Mouse (Mus musculus): Measurements from ENCODE around the gene Traf3. TPM values are rescaled to one million over a fixed set of nuclear protein-coding genes. Genes with fewer than 3 reads are reported as not detected.

Gene Traf3
- total RNA-seq, 1 experiment from 2014 or later = 32.4 TPM

DNA sequence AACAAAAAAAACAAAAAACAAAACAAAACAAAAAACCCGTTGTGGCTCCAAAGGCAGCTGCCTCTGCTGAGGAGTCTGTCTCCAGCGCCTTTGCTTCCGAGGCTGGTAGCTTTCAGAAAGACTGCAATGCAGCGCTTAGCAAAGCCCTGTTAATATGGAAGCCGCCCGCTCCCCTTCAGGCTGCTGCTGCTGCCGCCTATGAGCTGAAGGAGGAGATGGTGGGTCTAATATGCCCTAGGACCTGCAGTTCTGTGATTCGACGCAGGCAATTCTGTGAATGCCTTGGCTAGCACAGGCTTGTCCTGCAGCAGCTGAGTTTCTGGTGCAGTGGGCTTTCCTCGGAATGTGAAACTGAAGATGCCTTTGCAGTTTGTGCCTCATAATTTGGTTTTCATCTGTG is 36.9 kb downstream of the Traf3 start:
- no peak for DNase-seq

DNA sequence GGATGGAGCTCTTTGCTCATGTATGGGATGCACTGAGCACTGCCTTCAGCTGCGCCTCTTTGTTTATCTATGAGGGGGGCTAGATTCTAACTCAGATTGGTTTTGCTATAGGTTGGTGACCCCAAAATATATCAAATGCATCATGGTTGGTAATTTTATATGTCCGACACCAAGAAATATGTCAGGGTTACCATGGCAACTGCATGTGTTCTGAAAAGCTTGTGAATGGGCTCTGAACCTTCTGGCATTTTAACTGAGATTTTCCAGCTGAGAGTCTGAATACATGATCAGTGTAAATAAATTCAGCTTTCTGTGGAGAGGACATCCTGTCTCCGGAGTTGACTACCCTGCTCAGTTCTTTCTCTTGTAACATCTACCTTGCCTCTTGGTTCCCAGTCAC is 37.8 kb downstream of the Traf3 start:
- DNase-seq = no peak

DNA sequence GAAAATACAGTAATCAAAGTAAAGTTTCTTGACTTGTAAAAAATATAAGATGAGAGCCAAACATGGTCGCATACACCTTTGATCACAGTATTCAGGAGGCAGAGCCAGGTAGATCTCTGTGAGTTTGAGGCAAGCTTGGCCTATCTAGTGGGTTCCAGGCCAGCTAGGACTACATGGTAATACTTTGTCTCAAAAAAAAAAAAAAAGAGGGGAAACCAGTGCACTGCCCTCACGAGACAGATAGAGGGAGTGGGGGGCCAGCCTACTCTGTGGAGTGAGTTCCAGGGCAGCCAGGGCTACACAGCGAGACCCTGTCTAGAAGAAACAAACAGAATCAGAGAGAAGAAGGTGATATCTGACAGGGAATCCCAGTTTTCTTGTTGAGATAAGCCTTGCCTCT is 41.5 kb downstream of the Traf3 start:
- no peak for DNase-seq

DNA sequence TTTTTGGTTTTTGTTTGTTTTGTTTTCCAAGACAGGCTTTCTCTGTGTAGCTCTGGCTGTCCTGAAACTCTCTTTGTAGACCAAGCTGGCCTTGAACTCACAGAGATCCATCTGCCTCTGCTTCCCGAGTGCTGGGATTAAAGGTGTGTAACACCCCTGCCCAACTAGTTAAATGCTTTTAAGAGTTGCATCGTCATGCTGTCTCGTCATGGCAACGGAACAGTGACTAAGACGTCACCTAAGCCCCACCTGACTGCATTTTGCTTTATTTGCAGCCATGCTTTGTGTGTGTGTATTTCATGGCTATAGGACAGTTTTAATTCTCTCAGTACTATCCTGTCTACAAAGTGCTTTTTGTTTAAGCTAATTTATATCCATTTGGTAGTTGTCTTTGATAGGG is 45.6 kb downstream of the Traf3 start:
- DNase-seq = no peak

DNA sequence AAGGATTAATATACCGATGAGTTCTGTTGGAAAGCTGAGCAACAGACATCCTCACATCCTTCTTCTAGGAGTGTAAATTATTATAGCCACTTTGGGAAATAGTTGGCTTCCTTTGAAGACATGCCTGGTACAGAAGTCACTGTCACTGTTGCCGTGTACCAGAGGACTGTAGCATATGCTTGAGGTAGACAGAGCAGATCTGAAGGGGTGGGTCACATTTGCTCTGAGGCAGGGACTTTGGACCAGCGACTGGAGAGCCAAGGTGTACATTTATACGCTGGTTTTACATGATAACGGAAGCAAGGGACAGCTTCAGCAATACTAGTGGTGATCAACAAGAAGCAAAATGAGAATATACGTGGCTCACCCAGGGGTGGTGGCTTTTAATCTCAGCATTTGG is 52.7 kb downstream of the Traf3 start:
- no peak for DNase-seq

DNA sequence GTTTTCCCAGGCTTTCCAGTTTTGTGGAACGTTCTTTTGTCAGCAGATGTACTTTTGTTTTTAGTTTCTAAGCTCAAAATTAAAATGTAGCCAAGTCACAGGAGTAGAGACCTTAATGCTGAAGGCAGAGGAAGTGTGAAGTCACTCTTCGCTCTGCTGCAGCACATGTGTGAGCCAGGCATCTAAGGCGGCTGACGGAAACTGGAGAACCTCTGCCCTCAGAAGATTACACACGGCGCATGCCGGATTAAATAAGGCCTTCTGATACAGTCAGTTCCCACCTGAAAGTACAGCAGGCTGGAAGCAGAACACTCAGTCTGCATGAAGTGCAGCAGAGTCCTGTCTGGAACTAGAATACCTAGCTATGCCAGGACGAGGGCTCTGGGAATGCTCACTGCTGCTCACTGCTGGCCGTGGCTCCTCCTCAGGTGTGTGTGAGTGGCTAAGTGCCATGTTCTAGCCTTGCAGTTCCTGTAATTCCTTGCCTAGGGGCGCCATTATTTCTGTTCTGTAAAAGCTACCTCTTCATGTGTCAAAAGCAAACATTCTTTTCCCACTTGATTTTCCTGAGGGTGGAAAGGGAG is 59.1 kb downstream of the Traf3 start:
- DNase-seq = no peak

DNA sequence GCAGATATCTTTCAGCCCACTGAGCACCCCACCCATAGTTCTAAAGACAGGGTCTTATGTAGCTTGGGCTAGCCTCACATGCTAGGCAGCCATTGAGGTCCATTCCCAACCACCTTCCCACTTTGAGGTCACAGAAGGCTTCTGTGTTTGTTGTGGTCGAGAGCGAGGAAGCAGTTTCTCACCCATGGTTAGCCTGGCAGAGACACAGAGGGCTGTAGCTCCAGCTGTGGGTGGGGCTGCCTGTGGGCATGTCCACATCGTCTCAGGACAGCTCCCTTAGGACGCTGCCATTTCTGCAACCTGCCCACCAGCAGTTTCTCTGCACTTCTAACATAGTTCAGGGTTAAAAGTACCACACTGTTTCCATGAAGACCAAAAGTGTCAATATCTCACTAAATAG is 61.2 kb downstream of the Traf3 start:
- no peak for DNase-seq

DNA sequence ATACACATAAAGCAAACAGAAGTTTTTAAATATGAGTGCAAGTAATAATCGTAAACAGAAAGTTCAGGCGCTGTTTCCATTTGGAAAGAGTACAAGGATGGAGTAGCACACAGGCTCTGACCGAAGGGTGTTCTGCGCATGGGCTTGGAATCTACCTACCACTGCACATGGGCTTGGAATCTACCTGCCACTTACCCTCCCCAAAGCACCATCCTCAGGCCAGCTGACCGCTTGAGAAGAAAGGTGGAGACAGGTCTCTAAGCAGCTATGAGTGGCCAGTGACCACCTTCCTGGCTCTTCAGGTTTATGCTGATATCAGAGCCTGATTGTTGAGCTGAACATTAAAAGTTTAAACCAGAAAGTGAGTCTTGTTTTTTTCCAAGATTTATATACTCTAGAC is 62.3 kb downstream of the Traf3 start:
- DNase-seq = no peak

DNA sequence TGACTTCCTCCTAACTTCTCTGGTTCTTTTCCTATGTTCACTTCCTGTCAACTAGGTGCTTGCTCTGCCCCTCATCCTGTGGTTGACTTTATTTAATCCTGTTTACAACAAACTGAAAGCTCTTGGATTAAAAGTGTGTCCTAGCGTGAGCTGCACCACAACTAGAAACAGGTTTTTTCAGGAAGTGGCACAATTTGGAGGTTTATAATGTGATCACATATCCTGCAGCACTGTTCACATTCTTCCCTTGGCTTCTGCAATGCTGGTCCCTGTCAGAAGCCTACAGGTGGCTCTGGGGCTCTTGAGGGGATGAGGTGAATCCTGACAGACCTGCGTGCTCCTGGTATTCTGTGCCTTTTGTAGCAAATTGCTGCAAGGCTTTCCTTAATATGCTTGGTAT is 64.6 kb downstream of the Traf3 start:
- no peak for DNase-seq

DNA sequence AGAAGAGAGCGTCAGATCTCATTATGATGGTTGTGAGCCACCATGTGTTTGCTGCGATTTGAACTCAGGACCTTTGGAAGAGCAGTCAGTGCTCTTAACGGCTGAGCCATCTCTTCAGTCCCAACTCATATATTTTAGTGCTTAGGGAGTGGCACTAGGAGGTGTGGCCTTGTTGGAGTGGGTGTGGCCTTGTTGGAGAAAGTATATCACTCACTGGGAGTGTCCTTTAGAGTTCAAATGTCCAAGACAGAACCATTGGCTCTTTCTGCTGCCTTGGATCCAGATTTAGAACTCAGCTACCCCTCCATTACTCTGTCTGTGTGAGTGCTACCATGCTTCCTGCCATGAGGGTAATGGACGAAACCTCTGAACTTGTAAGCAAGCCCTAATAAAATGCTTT is 67.6 kb downstream of the Traf3 start:
- no peak for DNase-seq

DNA sequence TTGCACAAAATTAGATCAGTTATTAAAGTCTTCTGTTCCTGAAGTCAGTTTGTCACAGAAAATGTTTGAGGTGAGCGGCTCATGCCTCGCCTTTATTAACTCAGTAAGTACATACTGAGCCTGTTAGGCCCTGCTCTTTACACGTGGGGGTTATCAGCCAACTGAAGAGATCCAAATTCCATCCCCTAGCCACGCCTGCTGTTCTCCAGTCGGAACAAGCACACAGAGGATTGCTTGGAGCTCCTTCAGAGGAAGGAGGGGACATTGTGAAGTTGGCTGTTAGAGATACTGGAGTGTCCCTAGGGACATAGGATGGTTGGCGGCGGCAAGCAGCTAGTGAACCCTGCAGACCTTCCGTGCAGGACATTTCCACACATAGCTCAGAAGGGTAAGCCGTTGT is 68.2 kb downstream of the Traf3 start:
- no peak for DNase-seq

DNA sequence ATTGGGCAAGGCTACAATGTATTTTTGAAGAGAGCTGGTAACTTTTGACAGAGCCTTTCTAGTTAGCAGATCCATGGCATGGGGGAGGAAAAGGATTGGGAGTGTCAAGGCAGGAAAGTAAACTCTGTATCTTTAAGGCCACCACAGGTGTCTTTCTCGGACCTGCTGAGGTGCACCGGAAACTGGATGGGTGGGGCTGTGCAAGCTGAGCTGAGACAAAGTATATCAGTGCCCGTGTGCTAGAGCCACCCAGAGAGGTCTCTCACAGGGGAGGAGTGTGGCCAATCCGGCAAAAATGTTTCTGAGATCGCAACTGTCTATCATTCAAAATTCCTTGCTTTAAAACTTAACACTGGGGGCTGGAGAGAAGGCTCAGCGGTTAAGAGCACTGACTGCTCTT is 69.5 kb downstream of the Traf3 start:
- no peak for DNase-seq

DNA sequence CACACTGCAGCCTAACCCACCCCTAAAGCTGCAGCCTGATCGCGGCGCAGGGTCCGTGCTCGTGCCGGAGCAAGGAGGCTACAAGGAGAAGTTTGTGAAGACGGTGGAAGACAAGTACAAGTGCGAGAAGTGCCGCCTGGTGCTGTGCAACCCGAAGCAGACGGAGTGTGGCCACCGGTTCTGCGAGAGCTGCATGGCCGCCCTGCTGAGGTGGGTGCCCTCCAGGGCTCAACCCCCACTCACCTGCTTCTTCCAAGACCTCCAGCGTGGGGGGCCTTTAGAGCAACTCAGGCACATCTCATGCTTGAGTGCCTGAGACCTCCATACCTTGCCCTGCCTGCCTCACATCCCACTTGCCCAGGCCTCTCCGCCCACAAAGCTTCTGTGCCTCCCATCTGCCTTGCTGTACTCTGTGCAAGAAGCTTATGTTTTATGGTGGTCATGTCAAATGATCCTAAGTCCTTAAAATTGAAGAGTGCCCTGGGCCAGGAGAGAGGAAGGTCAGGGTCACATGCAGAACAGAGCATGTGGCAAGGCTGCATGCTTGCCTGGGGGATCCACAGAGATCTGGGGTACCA is 71.5 kb downstream of the Traf3 start:
- no peak for DNase-seq

DNA sequence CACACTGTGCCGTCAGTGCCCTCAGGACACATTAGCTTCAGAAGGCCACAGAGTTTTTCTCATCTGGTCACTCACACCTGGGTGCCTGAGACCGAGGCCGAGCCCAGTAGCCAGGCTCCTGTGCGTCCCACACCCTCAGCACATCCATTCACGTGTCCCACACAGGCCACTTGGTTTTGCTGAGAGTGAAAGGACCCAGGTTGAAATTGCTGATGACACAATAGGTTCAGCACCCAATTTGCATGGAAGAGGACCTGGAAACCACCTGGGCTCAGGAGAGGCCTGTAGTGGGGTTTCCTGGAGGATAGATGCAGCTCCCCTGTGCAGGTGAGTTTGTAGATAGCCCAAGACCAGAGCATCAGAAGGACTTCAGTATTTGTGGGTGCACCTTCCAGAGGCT is 72.2 kb downstream of the Traf3 start:
- no peak for DNase-seq

DNA sequence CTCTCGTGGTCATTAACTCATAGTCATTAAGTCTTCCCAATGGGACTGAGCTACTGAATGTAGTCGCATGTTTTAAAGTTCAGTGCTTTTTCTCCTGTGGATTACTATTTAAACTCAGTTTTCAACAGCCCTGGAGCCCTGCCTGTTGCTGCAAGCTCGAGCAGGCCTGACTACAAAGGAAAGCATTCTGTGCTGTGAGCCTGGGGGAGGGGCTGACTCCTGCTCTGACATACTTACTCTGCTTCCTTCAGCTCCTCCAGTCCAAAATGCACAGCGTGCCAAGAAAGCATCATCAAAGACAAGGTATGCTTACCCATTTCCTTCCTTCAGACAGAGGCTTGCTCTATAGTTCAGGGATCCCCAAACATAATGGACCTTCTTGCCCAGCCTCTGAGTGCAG is 72.6 kb downstream of the Traf3 start:
- no peak for DNase-seq

DNA sequence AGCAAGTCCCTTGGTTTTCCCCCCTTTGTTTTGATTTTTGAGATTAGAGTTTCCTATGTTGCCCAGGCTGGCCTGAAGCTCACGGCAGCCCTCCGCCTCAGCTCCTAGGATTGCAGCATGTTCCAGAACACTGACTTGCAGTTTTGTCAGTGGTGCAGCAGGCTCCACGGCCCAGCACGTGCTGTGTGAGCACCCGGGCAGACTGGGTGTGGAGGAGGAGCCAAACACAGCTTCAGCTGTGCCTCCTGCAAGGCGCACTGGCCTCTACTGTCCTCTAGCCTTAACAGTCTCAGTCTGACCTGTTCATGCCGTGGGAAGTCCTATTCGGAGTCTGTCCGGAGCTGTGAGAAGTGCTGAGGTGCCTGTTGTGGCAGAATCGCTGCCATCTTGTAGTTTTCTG is 73.8 kb downstream of the Traf3 start:
- no peak for DNase-seq

DNA sequence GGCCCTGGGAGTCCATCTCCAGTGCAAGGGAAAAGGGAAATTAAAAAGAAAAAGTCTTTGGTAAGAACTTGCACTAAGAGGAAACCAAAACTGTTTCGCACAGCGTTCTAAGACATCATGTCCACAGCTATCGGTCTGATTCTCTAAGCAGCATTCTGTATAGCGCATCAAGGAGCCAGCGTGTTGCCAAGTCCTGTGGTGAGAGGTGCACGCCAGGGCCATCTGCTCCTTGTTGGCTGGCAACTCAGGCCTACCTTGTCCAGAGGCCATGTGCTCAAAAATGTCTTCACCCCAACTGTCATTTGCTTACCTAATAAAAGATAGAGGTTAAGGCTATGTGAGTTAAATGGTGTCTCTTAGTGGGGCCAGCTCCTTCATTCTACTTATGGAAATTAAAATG is 75.7 kb downstream of the Traf3 start:
- no peak for DNase-seq

DNA sequence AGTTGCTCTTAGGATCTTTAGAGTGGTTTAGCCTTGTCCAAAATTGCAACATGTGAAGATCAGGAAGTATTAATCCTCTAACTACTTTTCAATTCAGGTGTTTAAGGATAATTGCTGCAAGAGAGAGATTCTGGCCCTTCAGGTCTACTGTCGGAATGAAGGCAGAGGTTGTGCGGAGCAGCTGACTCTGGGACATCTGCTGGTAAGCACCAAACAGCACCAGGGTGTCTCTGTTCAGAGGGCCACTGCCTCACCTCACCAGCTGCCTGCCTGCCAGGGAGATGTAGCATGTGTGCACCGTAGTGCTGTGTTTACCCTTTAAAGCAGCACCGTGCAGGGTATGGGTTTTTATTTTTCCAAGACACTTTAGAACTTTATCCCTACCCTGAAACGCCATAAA is 76.2 kb downstream of the Traf3 start:
- DNase-seq = no peak

DNA sequence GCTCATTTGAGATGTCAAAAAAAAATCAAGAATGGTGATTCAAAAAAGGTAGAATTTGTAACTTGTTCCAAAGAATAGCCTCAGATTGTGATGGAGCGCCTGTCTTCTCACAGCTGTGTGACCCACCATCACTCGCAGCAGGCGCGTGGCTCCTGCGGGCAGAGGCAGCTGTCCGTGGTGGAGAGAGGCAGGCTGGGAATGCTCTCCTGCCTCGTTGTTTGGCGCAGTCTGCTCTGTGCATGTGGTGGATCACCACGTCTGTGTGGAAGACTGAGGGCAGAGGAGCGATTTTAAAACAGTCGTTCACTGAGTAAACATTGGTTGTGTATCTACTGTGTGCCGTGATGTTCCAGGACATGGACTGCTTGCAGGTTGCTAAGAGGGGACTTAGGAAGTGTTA is 77.6 kb downstream of the Traf3 start:
- DNase-seq = no peak

DNA sequence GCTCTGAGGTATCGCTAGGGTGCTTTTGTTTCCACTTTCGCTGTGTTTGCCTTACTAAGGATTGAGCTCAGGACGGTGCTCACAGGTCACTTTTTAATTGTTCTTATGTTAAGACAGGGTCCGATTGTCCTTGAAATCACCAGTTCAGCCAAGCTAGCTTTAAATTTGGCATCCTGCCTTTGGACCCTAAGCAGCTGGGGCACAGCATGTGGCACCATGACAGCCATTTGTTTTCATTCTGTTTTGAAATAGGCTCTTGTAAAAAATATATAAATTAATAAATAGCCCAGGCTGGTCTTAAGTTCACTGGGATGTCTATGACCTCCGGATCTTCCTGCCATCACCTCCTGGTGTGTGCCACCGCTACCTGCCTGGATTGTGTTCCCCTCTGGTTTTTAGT is 78.9 kb downstream of the Traf3 start:
- DNase-seq = no peak

DNA sequence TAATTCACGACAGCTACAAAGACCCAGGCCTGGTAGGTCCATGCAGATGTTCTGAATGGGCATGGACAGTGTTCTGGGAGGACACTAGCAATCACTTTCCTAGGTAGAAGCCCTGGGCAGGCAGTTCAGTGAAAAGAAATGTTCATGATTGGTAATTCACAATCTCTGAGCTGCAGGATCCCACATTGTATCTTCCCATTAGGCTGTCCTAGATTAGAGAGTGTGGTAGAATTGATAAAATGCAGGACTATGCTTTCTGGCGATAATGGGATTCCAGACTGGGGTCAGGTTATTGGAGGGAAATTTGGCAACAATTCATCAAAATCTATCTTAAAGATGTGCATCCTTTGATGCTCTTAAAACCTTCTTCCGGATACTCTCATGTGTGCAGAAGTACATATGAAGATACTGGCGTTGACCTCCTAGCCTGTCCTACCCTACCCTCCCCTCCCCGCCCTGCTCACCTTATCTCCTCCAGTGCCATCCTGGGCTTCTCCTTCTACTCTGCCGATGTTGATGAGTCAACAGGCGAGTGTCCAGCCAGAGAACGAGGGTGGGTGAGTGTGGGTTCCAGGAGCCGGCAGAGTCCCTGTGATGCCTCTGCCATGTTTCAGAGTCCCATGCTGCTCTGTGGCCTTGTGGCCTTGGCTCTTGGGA is 80.8 kb downstream of the Traf3 start:
- DNase-seq = no peak

DNA sequence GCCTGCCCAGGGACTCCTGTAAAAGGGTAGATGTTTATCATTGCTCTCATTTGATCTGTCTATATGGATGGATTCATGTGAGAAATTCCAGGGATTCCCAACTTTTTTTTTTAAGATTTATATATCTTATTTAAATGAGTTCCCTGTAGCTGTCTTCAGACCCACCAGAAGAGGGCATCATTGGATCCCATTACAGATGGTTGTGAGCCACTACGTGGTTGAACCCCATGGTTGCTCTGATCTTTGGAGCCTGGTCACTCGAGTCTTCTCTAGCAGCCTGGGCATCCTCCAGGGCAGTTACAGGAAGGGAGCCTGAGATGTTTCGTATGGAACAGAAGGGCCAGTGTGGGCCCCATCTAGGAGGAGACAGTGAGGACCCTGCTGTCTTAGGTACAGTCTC is 82.9 kb downstream of the Traf3 start:
- DNase-seq = no peak

DNA sequence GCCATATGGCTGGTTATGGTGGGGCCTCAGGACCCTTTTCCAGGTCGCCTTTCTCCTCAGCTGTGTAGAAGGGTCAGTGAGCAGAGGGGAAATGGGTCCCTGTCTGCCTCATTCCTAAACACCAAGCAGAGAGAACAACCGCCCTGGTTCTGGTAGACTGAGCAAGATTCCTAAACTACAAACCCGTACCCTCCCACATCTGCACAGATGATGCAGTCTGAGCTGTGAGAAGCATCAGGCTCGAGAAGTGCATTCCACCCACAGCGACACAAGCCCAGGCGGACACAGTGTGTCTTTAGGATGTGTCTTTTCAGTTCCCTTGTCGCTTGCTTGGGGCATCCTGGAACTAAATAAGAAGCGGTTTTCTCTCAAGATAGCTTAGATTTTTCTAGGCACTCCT is 83.9 kb downstream of the Traf3 start:
- DNase-seq = no peak

DNA sequence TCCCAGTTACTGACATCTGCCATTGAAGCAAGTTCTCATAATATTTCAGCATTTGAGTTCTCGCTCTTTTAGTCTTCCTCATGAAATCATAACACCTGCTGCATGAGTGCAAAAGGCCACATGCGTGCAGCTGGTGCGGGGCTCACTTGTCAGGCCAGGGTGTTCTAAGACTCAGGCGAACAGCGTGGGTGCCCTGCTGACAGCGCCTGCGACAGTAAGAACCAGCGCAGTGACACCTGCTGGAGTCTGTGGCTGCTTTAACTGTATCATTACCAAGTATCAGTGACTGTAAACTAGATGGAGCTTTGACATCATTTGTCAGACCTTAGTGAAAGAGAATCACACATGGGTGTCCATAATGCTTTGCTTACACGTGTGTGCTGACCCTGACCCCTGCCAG is 85.1 kb downstream of the Traf3 start:
- no peak for DNase-seq

DNA sequence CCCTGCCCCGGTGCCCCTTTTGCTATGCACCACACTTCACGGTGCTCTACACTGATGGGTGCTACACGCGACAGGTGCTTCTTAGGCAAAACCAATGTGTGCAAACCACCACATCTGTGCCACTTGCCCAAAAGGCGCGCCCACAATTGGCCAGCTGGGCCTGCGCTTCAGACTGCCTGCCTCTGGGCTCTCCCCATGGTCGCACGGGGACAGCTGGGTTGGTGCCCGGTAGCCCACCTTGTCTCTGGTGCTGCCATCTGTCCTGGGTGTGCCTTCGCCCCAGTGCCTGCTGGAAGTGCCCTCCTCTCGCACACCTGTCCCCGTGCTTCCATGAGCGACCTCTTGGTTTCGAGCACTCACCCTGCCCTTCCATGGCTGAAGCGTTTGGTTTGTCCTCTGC is 97.5 kb downstream of the Traf3 start:
- no peak for DNase-seq

Measured in adrenal gland, postnatal 25 days (tissue).